Mouse (Mus musculus) intestine, postnatal 0 days (tissue): ENCODE data around the gene Ppp1r12b. TPM values are rescaled to one million over a fixed set of nuclear protein-coding genes. Genes with fewer than 3 reads are reported as not detected.
A peak's percentile ranks its signal among the peaks of the same experiment; 100 is the strongest.

ENCODE experiments used
- ATAC-seq: fragments of 200-750 bp; cut with Nextera tagmentation; 2 replicates; pipeline ENCODE4 v1.8.0; 2017; ENCODE audit warnings: mild to moderate bottlenecking, moderate TSS enrichment, moderate library complexity
- H3K27ac ChIP-seq: fragments of 300-500 bp; sonication (generic); 2 replicates; pipeline ENCODE4 v1.5.1; 2014; ENCODE audit warnings: mild to moderate bottlenecking, low read depth, low read length, moderate library complexity
- H3K27me3 ChIP-seq: fragments of 300-500 bp; sonication (generic); replicated peaks from 2 replicates; pipeline ENCODE4 v1.6.1; 2014; ENCODE audit warnings: low read length, mixed read lengths; ENCODE audit not compliant: control insufficient read depth, insufficient read depth
- H3K36me3 ChIP-seq: fragments of 300-500 bp; sonication (generic); 2 replicates; pipeline ENCODE4 v1.6.1; 2014; ENCODE audit warnings: mild to moderate bottlenecking, moderate library complexity; ENCODE audit not compliant: control insufficient read depth, insufficient read depth
- H3K4me1 ChIP-seq: fragments of 300-500 bp; sonication (generic); replicated peaks from 2 replicates; pipeline ENCODE4 v1.6.1; 2014; ENCODE audit warnings: antibody characterized with exemption, low read length, mixed read lengths; ENCODE audit not compliant: control insufficient read depth, insufficient read depth
- H3K4me2 ChIP-seq: fragments of 300-500 bp; sonication (generic); replicated peaks from 2 replicates; pipeline ENCODE4 v1.6.1; 2014; ENCODE audit warnings: low read depth, mild to moderate bottlenecking, moderate library complexity
- H3K4me3 ChIP-seq: fragments of 300-500 bp; sonication (generic); 2 replicates; pipeline ENCODE4 v1.5.1; 2014; ENCODE audit warnings: low read depth, low read length
- H3K9ac ChIP-seq: fragments of 300-500 bp; sonication (generic); 2 replicates; pipeline ENCODE4 v1.6.1; 2014; ENCODE audit warnings: mild to moderate bottlenecking, low read depth, low read length
- H3K9me3 ChIP-seq: fragments of 300-500 bp; sonication (generic); 2 replicates; pipeline ENCODE4 v1.6.1; 2016; ENCODE audit warnings: mixed run types; ENCODE audit not compliant: control insufficient read depth
- CTCF ChIP-seq: sonication (generic); IDR thresholded peaks from 2 replicates; pipeline ENCODE4 v1.5.1; 2016; ENCODE audit warnings: low read depth, mild to moderate bottlenecking, control low read depth, antibody characterized with exemption, moderate library complexity
- WGBS: fragments of 180-500 bp; shearing (Covaris S2); extraction: QIAGEN DNeasy Blood & Tissue Kit; methylation state at CpG from one replicate; pipeline ENCODE4 v1.1.7; 2014; 5-methylcytosine and 5-hydroxymethylcytosine counted together
- polyA plus RNA-seq: library from polyadenylated mRNA; unstranded; fragments of >200 nt; fragmentation: Nextera tagmentation; extraction: Ambion mirVana; gene quantifications from 2 replicates; pipeline ENCODE4 v1.2.1, GENCODE M21; 2015

The Ppp1r12b gene
- polyA plus RNA-seq, 1 experiment from 2014 or later = 11.5 TPM

DNA sequence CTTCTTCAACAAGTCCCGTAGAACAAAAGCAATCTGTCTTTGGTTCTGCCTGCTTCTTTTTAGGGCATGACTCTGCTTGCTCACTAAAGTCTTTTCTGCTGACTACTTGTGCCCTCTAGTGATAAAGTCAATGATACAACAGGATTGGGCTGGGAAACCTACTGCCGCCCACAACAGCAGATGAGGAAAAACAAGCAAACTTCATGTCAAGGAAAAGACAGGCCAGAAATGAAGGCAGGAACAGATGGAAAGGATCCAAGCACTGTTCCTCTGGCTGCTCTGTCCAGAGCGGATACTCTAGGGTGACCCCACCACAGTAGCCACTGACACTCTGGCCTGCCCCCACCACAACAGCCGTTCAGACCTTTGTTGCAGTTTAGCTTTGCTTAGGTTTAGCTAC lies 126.1 kb downstream of the Ppp1r12b start:
- no peaks in the 10 kb centered on the region for H3K9me3 ChIP-seq
- H3K4me3 ChIP-seq = no peak overlapping the region
- no peak for ATAC-seq
- no peak overlapping the region for H3K4me2 ChIP-seq
- no peak overlapping the region for H3K9ac ChIP-seq
- 47% methylated on average over 4 of the region's 4 CpGs for WGBS
- H3K27me3 ChIP-seq = no peaks in the 10 kb centered on the region
- peaks cover 10% of the 10 kb centered on the region for H3K36me3 ChIP-seq
- H3K27ac ChIP-seq = no peak overlapping the region
- H3K4me1 ChIP-seq = no peaks in the 10 kb centered on the region
- TF ChIP-seq CTCF = peak; percentile 76

DNA sequence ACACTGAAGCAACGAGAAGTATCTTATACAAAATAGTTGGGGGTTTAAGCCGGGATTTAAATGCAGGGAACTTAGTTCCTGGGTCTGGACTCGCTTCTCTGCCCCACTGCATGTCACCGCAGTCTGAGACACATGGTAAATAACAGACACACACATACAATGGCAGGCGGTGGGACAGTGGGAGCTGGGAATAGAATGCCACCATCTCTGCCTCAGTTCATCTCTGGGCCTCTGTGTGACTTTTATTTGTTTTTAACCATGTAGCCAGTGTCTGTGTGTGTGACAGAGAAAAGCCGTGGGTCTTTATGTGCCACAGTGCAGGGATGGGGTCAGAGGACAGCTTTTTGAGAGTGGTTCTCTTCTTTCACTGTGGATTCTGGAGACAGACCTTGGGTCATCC lies 130.8 kb downstream of the Ppp1r12b start:
- H3K36me3 ChIP-seq = no peaks in the 10 kb centered on the region; the same call in 1 of the 2 replicates
- H3K9me3 ChIP-seq = no peaks in the 10 kb centered on the region
- peak overlapping the region; percentile 11; the same call in 1 of the 2 replicates for H3K27ac ChIP-seq
- no peaks in the 10 kb centered on the region for H3K27me3 ChIP-seq
- H3K4me3 ChIP-seq = no peak overlapping the region
- no peak overlapping the region for H3K4me2 ChIP-seq
- H3K9ac ChIP-seq = no peak overlapping the region
- no peaks in the 10 kb centered on the region for H3K4me1 ChIP-seq
- ATAC-seq = no peak
- WGBS = 65% methylated on average over 6 of the region's 6 CpGs
- TF ChIP-seq CTCF = no peak

DNA sequence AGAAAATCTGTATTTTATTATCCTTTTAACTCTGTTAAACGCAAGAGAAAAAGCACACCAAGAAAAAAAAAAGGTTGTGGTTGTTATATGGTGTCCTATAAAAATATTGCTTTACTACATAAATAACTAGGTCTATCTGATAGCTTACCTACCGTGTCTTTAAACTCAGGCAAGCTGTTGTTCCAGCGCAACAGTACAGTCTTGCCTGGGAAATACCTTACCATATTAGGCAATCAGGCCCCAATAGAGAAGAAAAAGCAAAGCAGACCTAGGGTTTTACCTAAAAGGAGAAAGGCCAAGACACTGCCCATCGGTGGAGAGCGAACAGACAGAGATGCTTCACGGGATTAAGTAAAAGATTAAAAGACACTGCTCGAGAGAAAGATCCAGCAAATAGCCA lies 131.9 kb downstream of the Ppp1r12b start:
- Histone ChIP-seq H3K9me3 (no peaks in the 10 kb centered on the region), H3K9ac (no peak overlapping the region; the same call in 1 of the 2 replicates), H3K36me3 (no peaks in the 10 kb centered on the region; the same call in 1 of the 2 replicates), H3K4me3 (no peak overlapping the region), H3K4me2 (no peak overlapping the region), H3K27ac (peak overlapping the region; percentile 35; the same call in 1 of the 2 replicates), H3K27me3 (no peaks in the 10 kb centered on the region), H3K4me1 (no peaks in the 10 kb centered on the region)
- no peak for ATAC-seq
- 42% methylated on average over 7 of the region's 7 CpGs for WGBS
- TF ChIP-seq CTCF = no peak

DNA sequence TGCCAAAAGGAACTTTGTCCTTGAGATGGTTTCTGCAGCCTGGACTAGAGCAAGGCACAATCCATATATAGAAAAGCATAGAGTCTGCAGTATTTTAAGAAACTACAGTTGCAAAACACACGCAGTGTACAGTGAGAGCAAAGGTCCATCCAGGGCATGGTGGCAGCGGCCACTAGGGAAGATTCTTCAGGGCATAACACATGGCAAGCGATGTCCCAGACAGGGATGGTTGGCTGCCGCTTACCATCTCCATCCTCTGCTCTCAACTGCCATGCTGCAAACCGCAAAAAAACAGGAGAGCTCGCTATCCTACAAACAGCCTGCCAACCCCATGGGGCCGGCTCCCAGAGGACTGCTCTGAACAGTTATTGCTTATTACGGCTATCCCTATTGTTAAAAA lies 132.4 kb downstream of the Ppp1r12b start:
- H3K9ac ChIP-seq = no peak overlapping the region
- no peak overlapping the region for H3K4me3 ChIP-seq
- no peaks in the 10 kb centered on the region for H3K9me3 ChIP-seq
- H3K4me2 ChIP-seq = no peak overlapping the region
- H3K36me3 ChIP-seq = no peaks in the 10 kb centered on the region; the same call in 1 of the 2 replicates
- H3K27me3 ChIP-seq = no peaks in the 10 kb centered on the region
- 0 out of 2 replicates have a peak overlapping the region, but pooled peaks have one; percentile 23 for H3K27ac ChIP-seq
- TF ChIP-seq CTCF = peak; percentile 30
- H3K4me1 ChIP-seq = no peaks in the 10 kb centered on the region
- 48% methylated on average over 8 of the region's 8 CpGs for WGBS
- ATAC-seq = no peak

DNA sequence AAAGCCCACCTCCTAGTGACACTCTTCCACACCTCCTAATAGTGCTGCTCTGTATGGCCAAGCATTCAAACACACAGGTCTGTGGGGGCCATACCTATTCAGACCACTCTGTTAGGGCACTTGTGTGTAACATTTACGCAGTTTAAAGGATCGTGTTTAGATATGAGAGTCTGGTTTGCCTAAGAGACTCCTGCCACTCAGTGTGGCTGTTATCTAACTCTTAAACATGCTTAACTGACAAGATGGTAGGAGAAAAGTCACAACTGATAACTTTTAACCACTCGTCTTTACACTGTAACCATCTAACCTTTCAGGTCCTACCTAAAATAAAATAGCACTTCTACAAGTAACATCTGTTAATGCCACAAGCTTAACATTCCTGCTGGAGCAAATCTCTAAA lies 134.9 kb downstream of the Ppp1r12b start:
- H3K4me2 ChIP-seq = no peak overlapping the region
- 81% methylated on average over 3 of the region's 3 CpGs for WGBS
- no peak overlapping the region for H3K9ac ChIP-seq
- H3K4me1 ChIP-seq = no peaks in the 10 kb centered on the region
- no peak overlapping the region for H3K4me3 ChIP-seq
- no peak for TF ChIP-seq CTCF
- no peak overlapping the region for H3K27ac ChIP-seq
- no peaks in the 10 kb centered on the region for H3K9me3 ChIP-seq
- no peak for ATAC-seq
- no peaks in the 10 kb centered on the region for H3K36me3 ChIP-seq
- H3K27me3 ChIP-seq = no peaks in the 10 kb centered on the region

DNA sequence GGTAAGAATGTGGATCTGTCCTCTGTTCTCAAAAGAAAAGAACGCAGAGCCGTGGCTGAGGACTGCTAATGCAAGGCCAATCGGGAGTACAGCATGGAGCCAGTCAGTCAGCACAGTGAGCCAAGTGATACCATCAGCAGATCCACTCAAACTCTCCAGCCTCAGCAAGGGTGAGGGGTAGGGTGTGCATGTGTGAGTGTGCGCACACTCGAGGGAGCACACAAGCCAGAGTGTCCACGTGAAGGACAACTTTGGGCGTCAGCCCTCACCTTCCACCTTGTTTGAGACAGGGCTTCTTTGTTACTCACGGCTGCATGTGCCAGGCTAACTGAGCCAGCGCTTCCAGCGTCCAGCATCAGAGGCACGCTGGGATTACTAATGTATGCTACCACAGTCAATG lies 136.5 kb downstream of the Ppp1r12b start:
- Histone ChIP-seq H3K36me3 (no peaks in the 10 kb centered on the region), H3K27ac (no peak overlapping the region), H3K4me2 (no peak overlapping the region), H3K27me3 (no peaks in the 10 kb centered on the region), H3K4me1 (no peaks in the 10 kb centered on the region), H3K9me3 (no peaks in the 10 kb centered on the region), H3K4me3 (no peak overlapping the region), H3K9ac (no peak overlapping the region)
- TF ChIP-seq CTCF = no peak
- ATAC-seq = no peak
- 90% methylated on average over 11 of the region's 11 CpGs for WGBS

DNA sequence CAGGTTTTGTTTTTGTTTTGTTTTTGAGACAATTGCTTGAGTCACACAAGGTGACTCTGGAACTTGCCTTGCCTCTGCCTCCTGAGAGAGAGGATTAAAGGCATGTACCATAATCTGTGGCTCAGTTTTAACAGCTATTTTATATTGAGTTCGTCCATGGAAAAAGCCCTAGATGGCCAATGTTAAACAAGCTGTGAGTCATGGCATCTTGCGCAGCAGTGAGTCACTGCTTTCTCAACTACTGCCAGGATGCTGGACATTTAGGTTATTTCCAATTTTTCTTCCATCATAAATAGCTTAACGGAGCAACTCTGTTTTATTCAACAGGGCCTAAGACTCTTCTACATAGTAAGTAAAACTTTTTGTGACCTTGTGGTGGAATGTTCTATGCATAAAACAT lies 137.0 kb downstream of the Ppp1r12b start:
- Histone ChIP-seq H3K9ac (no peak overlapping the region), H3K27me3 (no peaks in the 10 kb centered on the region), H3K4me2 (no peak overlapping the region), H3K4me3 (no peak overlapping the region), H3K36me3 (no peaks in the 10 kb centered on the region), H3K9me3 (no peaks in the 10 kb centered on the region), H3K27ac (no peak overlapping the region), H3K4me1 (no peaks in the 10 kb centered on the region)
- no peak for TF ChIP-seq CTCF
- no peak for ATAC-seq
- 83% methylated on average over 3 of the region's 3 CpGs for WGBS
